Mouse (Mus musculus) lung, postnatal 0 days (tissue): Measurements from ENCODE around the gene Sertad4. TPM values are rescaled to one million over a fixed set of nuclear protein-coding genes. Genes with fewer than 3 reads are reported as not detected.

Experiments used
- ATAC-seq: fragments of 200-750 bp; cut with Nextera tagmentation; 2 replicates; pipeline ENCODE4 v1.8.0; 2017; ENCODE audit warnings: moderate library complexity
- DNase-seq: peaks from one replicate; pipeline ENCODE4 v3.0.0-alpha.2; 2016; ENCODE audit warnings: low spot score
- H3K27ac ChIP-seq: fragments of 300-500 bp; sonication (generic); 2 replicates; pipeline ENCODE4 v1.5.1; 2014; ENCODE audit warnings: antibody characterized with exemption, mild to moderate bottlenecking, low read length, mixed read lengths
- H3K27me3 ChIP-seq: fragments of 300-500 bp; sonication (generic); replicated peaks from 2 replicates; pipeline ENCODE4 v1.6.1; 2014; ENCODE audit warnings: low read length, mixed read lengths; ENCODE audit not compliant: insufficient read depth
- H3K36me3 ChIP-seq: fragments of 300-500 bp; sonication (generic); 2 replicates; pipeline ENCODE4 v1.6.1; 2014; ENCODE audit warnings: low read length, mixed read lengths; ENCODE audit not compliant: insufficient read depth
- H3K4me1 ChIP-seq: fragments of 300-500 bp; sonication (generic); 2 replicates; pipeline ENCODE4 v1.6.1; 2014; ENCODE audit warnings: antibody characterized with exemption, low read depth, low read length, mixed read lengths; ENCODE audit not compliant: insufficient read depth
- H3K4me2 ChIP-seq: fragments of 300-500 bp; sonication (generic); replicated peaks from 2 replicates; pipeline ENCODE4 v1.6.1; 2014; ENCODE audit warnings: low read depth, mild to moderate bottlenecking, low read length, moderate library complexity, mixed read lengths
- H3K4me3 ChIP-seq: fragments of 300-500 bp; sonication (generic); 2 replicates; pipeline ENCODE4 v1.5.1; 2014; ENCODE audit warnings: low read depth, low read length
- H3K9ac ChIP-seq: fragments of 300-500 bp; sonication (generic); replicated peaks from 2 replicates; pipeline ENCODE4 v1.6.1; 2014; ENCODE audit warnings: low read depth, mild to moderate bottlenecking
- H3K9me3 ChIP-seq: fragments of 300-500 bp; sonication (generic); 2 replicates; pipeline ENCODE4 v1.6.1; 2016; ENCODE audit warnings: low read length, mixed read lengths
- CTCF ChIP-seq: IDR thresholded peaks from 2 replicates; pipeline ENCODE4 v1.5.1; 2016; ENCODE audit warnings: antibody characterized with exemption, mild to moderate bottlenecking
- EP300 ChIP-seq: IDR thresholded peaks from 2 replicates; pipeline ENCODE4 v1.6.1; 2016; ENCODE audit warnings: antibody characterized with exemption, mild to moderate bottlenecking, control low read depth
- WGBS: fragments of 180-500 bp; shearing (Covaris S2); extraction: QIAGEN DNeasy Blood & Tissue Kit; methylation state at CpG from one replicate; pipeline ENCODE4 v1.1.7; 2014; 5-methylcytosine and 5-hydroxymethylcytosine counted together
- polyA plus RNA-seq: library from polyadenylated mRNA; unstranded; fragments of >200 nt; fragmentation: Nextera tagmentation; extraction: Ambion mirVana; gene quantifications from 2 replicates; pipeline ENCODE4 v1.2.1, GENCODE M21; 2015

The Sertad4 gene
- polyA plus RNA-seq, 1 experiment from 2014 or later: 3.2 TPM

- ATAC-seq: peak; percentile 86
- Histone ChIP-seq H3K27me3 (no peaks in the 10 kb centered on the region), H3K4me2 (no peak overlapping the region), H3K9ac (no peak overlapping the region), H3K4me3 (no peak overlapping the region), H3K4me1 (peaks cover 10% of the 10 kb centered on the region; the same call in 1 of the 2 replicates), H3K9me3 (no peaks in the 10 kb centered on the region), H3K27ac (no peak overlapping the region), H3K36me3 (no peaks in the 10 kb centered on the region)
- WGBS: 11% methylated on average over 13 of the region's 13 CpGs
- no peak for TF ChIP-seq CTCF
- 0 out of 2 replicates have a peak, but pooled peaks have one; percentile 32 for TF ChIP-seq EP300
- DNase-seq: peak; percentile 60
Measured at GRCm38 (mm10) chr1:192822652-192823525, 32.7 kb downstream of the Sertad4 start.

DNA sequence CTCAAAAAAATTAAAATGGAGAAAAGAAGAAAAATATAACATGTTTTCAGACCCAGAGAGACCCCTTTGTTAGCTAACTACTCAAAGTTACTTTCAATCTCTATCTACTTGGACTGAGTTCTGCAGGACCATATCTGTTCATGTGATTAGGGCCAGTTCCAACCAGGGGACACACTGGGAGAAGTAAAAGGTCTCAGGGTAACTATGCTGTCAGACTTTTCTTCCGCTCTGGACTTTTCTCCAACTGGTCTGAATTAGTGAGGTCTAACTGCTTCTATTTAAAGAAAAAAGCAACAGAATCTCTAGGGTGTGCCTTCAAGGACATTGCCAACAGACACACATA, 33.3 kb downstream of the Sertad4 start:
- DNase-seq (peak; percentile 57), ATAC-seq (no peak; the same call in 1 of the 2 replicates)
- TF ChIP-seq EP300 (no peak), CTCF (no peak)
- Histone ChIP-seq H3K9ac (no peak overlapping the region), H3K4me1 (peaks cover 10% of the 10 kb centered on the region; the same call in 1 of the 2 replicates), H3K27me3 (no peaks in the 10 kb centered on the region), H3K4me3 (no peak overlapping the region), H3K27ac (no peak overlapping the region), H3K9me3 (no peaks in the 10 kb centered on the region), H3K36me3 (no peaks in the 10 kb centered on the region), H3K4me2 (no peak overlapping the region)
- WGBS: 50% methylated on average over 1 of the region's 1 CpGs

DNA sequence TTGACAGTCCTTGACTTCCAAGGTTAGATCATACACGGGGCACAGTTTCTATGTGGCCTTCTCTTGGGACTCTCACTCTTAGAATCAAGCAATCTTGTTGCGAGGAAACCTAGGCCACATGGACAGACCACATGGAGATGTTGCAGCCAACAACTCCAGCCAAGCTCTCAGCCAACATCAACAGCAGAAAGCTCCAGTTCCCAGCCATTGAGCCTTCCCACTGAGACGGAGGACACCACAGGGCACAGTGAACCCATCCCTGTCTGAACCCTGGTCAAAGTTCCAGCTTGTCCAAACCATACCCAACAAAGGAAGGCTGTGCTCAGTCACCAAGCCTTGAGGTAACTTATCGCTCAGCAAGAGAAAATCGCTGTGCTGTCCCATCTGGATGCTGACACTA, 37.2 kb downstream of the Sertad4 start:
- no peak overlapping the region for H3K27ac ChIP-seq
- H3K9me3 ChIP-seq: no peaks in the 10 kb centered on the region
- no peak for DNase-seq
- no peaks in the 10 kb centered on the region for H3K27me3 ChIP-seq
- no peak overlapping the region for H3K4me2 ChIP-seq
- no peak overlapping the region for H3K9ac ChIP-seq
- TF ChIP-seq EP300 (no peak), CTCF (no peak)
- 90% methylated on average over 5 of the region's 5 CpGs for WGBS
- peaks cover 9% of the 10 kb centered on the region; the same call in 1 of the 2 replicates for H3K4me1 ChIP-seq
- H3K4me3 ChIP-seq: no peak overlapping the region
- ATAC-seq: no peak
- no peaks in the 10 kb centered on the region for H3K36me3 ChIP-seq

DNA sequence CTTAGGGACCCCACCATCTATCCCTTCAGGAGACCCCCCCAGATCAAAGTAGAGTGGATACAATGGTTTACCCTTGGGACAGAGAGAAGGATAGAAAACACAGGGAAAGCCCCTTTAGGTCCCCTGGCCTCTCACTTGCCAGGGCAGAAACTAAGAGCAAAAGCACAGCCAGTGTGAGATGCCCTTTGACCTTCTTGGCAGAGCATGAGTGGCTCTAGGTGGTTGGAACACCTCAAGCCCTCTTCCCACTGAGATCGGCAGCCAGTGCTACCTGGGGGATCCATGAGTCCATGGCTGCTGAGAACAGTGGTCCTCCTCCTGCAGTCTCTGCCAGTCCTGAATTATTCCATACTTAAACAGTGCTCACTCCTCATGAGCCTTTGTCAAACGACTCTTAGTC, 39.8 kb downstream of the Sertad4 start:
- H3K4me1 ChIP-seq: no peaks in the 10 kb centered on the region; the same call in 1 of the 2 replicates
- no peaks in the 10 kb centered on the region for H3K27me3 ChIP-seq
- ATAC-seq (no peak), DNase-seq (no peak)
- no peak overlapping the region for H3K27ac ChIP-seq
- H3K4me3 ChIP-seq: no peak overlapping the region
- no peaks in the 10 kb centered on the region for H3K9me3 ChIP-seq
- 28% methylated on average over 2 of the region's 2 CpGs for WGBS
- no peak overlapping the region for H3K4me2 ChIP-seq
- no peak for TF ChIP-seq CTCF
- no peak for TF ChIP-seq EP300
- no peaks in the 10 kb centered on the region for H3K36me3 ChIP-seq
- H3K9ac ChIP-seq: no peak overlapping the region

GRCm38 (mm10) chr1:192814700-192815099, 40.9 kb downstream of the Sertad4 start:
- ATAC-seq: no peak
- no peak overlapping the region for H3K9ac ChIP-seq
- no peaks in the 10 kb centered on the region; the same call in 1 of the 2 replicates for H3K4me1 ChIP-seq
- no peaks in the 10 kb centered on the region for H3K36me3 ChIP-seq
- no peaks in the 10 kb centered on the region for H3K27me3 ChIP-seq
- TF ChIP-seq CTCF: no peak
- no peak for TF ChIP-seq EP300
- no peak overlapping the region for H3K4me3 ChIP-seq
- no peaks in the 10 kb centered on the region for H3K9me3 ChIP-seq
- WGBS: 49% methylated on average over 3 of the region's 3 CpGs
- no peak for DNase-seq
- H3K4me2 ChIP-seq: no peak overlapping the region
- H3K27ac ChIP-seq: no peak overlapping the region

- Histone ChIP-seq H3K27ac (no peak overlapping the region), H3K9ac (no peak overlapping the region), H3K4me3 (no peak overlapping the region), H3K4me2 (no peak overlapping the region), H3K27me3 (no peaks in the 10 kb centered on the region), H3K9me3 (no peaks in the 10 kb centered on the region), H3K36me3 (no peaks in the 10 kb centered on the region), H3K4me1 (no peaks in the 10 kb centered on the region)
- TF ChIP-seq EP300 (no peak), CTCF (no peak)
- WGBS: 88% methylated on average over 9 of the region's 9 CpGs
- DNase-seq (no peak), ATAC-seq (no peak)
Measured at GRCm38 (mm10) chr1:192812758-192813157, 42.8 kb downstream of the Sertad4 start.
